Mouse (Mus musculus): ENCODE measurements around the gene Srpk1.

The Srpk1 gene

DNA sequence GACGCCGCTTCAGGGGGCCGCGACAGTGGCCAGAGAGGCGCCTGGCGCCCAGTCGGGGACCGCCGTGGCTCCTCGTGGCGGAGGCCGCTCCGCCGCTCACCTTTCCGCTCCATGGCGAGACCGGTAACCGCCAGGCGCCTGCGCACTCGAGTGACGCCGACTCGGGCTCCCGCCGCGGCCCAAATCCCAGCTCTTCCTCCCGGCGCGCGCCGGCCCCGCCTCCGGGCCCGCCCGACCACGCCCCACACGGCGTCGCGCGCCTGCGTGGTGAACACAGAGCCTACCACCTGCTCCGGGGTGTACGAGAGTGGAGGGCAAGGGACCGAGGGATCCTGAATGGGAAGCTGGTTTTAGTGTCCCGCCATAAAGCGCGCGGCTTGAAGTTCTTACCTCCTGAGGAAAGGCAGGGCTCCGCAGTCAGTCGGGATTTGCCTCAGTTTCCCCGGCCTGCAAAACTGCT, at the start of gene Srpk1:
Gene Srpk1 (minus strand): TSS at position 410 of the 460 bp plus-strand sequence.
- peak; percentile 91 for DNase-seq

DNA sequence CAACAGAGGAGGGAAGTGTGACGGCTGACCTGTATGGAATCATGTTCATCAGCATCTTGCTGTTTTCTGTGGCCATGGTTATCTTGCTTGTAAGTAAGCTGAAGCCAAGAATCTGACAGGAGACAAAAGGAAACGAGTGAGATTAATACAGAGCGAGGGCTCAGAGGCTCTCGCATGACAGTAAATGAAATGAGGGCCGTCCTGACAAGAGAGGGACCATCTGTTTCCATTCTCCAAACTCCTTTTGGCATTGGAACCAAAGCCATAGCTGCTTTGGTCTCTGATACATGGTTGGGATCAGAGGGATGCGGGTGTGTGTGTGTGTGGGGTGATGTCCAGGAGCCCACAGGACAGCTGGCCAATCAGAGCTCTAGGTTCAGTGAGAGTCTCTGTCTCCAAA, 37.1 kb upstream of the Srpk1 start:
- DNase-seq, result no peak

DNA sequence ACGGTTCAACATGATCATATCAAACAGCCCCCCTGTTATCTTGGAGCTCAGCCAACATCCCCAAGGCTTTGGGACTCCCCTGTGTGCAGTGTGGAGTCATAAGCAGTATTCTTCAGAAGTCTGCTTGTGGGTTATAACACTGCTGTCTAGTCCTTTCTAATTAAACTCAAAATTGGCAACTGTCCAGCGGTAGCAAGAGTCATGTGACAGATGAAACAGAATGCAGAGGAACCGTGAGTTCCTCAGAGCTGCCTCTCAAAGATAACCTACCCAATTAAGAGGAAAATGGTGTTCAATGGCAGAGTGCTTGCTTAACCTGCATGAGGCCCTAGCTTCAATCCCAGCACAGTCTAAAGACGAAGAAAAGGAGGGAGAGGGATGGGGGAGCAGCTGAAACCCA, 35.4 kb upstream of the Srpk1 start:
- no peak for DNase-seq

DNA sequence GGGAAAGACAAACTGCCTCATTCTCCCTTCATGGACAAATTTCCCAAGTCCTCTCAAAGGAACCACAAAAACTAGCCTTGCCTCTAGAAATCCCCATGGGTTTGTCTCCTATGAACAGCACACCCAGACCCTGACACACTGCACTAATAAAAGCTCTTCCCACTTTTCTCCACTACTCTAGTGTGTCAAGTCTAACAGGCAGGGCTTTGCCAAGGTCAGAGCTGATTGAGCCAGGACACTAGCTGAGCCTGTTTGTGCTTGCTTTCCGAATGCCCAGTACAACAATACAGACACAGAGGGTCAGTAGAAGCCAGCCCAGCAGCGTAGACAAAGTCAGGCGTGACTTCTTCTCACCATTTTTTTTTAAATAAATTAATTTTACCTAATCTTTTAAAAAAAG, 27.8 kb upstream of the Srpk1 start:
- no peak for DNase-seq

DNA sequence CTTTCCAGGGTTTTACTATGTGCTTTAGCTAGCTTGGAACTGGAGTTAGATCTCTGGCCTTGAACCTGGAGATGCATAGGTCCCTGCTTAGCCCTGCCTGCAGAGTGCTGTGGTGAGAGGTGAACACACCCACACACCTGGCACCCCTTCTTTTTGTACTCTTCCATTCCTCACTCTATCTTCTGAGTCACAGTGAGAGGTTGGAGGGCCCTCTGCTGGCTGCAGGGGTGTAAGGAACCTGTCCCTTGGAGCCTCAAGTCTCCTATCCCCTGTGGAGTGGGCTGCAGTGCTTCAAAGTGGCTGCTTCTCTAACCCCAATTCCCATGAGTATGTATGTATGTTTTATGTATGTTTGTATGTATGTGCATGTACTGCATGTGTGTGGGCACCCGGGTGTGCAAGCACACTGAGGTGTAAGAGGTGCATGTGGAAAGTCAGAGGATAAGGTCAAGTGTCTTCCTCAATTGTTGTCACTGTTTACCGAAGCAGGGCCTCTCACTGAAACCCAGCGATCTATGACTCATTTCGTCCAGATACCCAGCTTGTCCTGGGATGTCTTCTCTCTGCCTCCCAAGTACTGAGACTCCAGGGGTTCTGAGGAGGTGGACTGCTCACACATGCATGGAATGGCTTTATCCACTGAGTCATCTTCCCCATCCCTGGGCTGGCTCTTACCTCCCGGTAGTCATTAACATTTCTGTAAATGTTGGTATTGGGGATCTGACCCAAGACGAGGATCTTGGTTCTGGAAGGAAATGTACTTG, 26.3 kb upstream of the Srpk1 start:
- no peak for DNase-seq

DNA sequence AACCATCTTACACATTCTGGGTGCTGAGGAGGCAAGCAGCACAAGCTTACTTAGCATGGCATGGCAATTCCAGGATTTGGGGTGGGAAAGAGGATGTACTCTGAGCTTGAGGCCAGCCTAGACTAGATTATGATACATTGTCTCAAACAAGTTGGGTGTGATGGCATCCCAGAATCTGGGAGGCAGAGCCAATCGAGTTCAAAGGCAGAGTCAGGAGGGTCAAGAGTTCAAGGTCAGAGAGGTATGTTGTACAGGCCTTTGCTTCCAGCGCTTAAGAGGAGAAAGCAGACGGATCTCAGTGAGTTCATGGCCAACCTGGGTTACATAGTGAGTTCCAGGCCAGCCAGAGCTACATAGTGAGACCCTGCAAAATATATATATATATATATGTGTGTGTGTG, 23.7 kb upstream of the Srpk1 start:
- no peak for DNase-seq

DNA sequence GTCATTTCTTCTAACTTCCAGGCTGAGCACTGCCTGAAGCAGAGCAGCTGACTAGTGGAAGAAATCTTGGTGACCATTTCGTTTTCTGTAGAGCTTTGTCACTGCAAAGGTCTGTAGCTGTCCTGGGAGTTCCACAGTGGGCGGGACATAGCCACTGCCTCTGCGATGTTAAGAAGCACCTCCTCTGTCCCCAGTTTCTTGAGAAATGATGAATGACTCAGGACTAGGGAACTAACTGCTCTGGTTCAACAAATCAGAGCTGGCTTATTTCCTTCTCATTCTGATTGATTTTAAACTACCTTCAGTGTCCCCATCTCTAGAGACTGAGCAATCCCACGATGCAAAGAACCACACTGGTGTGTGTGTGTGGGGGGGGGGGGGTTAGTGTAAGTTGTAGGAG, 21.6 kb upstream of the Srpk1 start:
- no peak for DNase-seq

DNA sequence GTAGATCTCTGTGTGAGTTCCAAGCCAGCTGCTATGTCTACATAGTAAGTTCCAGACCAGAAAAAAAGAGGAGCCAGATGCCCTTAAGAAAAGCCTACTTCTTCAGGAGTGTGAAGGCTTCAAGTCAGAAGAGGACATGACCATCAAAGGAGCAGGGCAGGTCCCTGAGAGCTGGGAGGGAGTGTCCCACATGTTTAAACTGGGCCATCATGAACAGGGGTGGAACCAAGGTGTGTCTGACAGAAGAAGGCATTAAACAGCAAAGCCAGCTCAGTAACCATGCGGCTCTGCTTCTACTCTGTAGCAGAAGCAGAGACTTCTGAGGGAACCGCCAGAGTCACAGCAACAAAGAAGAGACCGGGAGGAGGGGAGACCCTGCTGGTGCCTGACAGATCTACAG, 21.2 kb upstream of the Srpk1 start:
- DNase-seq, result no peak

DNA sequence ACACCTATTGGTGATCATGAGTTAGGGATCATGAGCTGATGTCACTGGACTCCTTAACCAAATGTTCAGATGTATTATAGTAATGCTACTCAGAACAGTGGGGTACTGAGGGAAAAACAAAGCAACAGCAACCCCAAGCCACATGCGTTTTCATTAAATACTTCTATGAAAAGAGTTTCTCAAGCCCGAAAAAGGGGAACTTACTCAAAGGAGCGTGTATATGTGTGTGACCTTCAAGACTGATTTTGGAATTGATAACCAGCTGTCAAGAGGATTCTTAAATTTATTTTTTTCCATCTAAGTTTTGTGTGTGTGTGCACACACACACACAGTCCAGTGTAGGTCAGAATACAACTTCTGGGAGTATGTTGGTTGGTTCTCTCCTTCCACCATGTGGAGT, 17.6 kb upstream of the Srpk1 start:
- no peak for DNase-seq

DNA sequence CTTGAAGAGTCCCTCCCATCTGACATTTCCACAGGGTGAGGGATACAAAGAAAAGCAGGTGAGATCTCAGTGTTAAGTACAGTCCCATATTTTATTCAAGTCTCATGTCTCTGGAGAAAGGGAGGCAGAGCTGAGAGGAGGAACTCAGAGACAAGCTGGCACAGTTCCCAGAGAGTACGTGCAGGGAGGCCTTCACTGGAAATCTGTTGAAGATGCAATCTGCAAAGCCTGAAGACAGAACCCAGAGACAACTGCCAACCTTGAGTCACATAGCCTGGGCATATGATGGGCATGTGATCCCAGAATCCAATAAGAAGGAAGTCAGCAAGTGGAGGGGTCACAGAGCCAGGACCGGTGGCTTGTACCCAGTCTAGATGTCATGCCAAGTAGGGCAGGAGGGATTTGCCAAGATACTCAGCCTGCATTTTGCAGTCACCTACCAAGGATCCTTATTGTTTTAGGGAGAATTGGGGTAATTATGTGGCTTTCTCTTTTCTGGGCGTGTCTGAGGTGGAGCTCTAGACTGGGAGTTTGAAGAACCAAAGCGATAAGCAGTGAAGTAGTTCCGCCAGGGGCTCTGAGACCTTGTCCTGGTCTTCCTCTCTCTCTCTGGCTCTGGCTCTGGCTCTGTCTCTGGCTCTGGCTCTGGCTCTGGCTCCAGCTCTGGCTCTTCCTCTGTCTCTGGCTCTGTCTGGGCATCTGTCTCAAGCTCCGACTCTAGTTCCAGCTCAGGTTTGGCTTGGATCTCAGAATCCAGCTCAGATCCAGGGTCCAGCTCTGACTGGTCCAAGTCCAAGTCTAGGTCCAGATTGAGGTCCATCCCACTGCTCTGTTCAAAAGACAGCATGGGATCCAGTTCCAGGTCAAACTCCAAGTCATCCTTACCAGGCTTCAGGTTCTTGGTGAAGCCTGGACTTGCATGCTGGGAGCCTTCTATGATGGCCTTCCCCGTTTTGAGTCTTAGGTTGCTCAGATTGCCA, 15.5 kb upstream of the Srpk1 start:
- no peak for DNase-seq

DNA sequence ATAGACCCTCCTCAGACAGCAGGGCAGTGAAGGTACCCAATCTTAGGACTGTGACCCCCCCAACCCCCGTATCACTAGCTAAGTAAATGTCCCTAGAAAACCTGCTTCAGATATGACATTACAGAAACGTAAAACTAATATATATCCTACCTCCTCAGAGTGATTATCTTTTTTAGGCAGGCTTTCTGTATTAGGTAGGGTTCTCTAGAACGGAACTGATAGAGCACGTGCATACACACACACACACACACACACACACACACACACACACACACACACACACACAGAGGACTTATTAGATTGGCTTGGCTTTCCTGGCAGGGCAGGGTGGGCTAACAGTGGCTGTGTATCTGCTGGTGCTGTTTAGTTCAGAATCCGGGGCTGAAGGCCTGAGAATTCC, 13.3 kb upstream of the Srpk1 start:
- DNase-seq, result no peak

DNA sequence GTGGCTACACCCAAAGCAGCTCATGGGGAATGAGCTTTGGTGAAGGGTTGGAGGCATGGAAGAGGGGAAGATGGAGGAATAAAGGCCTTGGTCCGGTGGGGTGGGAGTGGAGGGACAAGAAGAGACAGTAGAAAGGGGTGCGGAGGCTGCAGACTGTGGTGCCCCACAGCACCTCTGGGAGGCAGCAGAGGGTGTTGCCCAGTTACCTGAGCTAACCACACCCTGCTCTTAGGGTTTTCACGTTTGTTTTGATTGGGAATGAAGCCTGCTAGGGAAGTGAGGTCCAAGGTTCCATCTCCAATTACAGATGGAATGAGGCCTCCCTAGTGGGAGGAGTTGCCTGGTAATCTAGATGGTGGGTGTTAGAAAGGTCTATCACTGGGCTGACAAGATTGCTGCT, 6.6 kb upstream of the Srpk1 start:
- no peak for DNase-seq

DNA sequence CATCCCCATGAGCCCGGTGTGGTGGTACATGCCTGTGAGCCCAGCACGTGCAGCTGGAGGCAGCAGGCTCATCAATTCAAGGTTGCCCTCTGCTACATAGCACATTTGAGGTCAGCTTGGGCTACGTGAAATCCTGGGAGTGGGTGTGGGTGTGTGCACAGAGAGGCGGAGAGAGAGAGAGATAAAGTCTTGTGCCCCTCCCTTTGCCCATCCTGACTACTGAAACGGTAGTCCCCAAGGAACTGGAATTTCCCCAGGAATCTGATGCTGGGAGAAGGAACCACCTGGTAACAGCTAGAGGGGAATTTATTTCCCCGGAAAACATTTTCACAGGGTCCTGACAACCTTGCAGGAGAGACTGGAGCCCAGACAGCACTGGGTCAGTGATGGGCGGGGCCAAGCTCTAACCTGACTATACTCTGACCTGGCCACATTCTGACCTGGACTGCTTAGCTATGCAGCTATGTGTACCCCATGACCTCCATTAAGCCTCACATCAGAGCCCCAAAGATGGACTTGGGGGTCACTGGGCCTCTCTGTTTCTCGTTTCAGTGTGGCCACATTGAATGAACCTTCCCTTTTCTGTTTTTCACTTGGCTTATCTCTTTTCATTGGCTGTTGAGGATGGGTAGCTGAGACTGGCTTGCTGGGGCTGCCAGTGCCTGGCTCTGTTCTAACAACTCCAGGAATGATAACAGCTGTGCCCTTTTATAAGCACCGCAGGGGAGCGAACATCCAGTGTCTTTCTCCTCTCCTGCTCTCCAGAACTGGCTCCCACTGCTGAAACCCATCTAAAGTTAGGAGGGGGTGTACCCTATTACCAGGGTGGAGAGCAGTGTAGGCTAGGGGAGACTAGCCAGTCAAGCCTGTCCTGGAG, 6.0 kb upstream of the Srpk1 start:
- no peak for DNase-seq

DNA sequence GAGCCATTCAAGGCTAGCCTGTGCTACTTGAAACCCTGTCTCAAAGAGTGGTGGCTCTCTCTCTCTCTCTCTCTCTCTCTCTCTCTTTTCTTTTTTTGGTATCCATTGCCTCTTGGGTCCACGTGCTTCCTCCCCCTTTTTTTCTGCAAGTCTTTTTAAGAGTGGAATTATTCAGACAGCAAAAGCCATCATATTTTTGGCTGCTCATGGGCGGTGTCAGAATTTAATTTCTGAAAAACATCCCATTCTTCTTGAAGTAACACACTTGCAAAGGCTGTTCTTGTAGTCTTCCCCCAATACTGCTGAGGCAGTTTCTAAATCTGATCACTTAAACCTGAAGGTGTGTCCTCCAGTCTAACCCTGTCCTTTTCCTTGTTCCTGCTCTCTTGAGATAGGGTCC, 4.4 kb upstream of the Srpk1 start:
- no peak for DNase-seq

DNA sequence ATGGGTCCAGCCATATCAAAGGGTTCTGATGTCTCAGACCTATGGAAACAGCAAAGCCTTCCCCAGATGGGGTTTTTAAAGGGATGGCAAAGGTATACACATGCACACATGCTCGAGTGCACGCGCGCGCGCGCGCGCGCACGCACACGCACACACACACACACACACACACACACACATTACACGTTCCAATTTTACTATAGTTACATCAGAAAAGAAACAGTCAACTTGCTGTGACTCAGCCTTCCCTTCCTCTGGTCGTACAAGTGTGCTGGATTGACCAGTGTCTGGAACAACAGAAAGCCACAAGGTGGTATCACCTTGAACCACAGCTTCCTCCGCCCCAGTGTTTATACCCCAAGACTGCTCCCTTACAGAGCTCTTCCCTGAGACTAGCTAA, 2.8 kb upstream of the Srpk1 start:
- no peak for DNase-seq

DNA sequence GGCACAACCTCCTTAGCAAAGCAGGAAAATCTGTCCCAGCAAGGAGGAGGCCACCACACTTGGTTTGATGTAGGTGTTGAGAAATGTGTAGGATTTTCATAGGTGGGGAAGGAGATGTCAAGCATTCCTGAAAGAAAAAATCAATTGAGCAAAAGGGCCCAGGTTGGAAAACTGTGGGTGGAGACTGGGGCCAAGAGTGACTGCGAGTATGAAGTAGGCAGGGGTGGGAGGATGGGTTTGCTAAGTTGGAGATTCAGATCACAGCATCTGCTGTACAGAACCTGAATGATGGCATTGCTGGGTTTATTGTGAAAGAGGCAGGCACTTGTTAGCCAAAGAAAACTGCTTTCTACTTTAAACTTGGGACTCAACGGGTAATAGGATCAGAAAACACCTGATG, 2.3 kb upstream of the Srpk1 start:
- DNase-seq, result no peak

DNA sequence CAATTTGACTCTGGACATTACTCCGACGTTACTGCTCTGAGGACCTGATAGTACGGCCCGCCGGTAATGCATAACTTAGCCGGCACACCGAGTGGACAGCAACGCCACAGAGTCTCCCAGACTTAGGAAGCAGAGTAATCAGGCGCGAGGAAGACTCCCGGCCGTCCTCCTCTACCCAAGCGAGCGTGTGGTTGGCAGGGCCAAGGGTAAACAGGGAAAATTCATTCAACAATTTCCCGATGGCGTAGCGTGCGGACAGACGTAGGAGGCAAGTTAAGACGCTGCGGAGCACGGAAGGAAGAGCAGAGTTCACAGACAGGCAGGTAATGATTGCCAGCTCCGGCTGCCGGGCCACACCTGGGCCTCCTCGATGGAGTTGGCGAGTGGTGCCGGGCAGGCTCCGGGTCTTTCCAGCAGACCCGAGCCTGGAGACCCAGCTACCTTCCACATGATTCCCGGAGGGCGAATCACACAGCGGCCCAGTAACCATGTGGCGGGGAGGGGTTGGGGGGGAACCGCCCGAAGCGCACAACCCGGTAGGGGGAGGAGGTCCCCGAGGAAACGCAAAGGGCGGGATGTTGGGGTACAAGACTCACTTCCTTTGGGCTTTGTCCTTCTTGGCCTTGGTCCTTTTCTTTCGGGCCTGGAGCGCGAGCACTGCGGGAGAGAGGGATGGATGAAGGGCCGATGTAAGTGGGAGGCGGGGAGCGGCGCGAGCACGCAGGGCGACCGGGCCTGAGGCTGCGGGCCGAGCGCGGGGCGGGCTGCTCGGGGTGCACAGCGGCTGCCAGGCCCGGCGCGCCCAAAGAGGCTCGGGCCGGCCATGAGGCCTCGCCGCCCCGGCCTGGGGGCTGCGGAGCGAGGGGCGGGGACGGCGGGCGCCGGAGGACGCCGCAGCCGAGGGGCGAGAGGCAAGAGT, 869 bp downstream of the Srpk1 start:
- no peak for DNase-seq

DNA sequence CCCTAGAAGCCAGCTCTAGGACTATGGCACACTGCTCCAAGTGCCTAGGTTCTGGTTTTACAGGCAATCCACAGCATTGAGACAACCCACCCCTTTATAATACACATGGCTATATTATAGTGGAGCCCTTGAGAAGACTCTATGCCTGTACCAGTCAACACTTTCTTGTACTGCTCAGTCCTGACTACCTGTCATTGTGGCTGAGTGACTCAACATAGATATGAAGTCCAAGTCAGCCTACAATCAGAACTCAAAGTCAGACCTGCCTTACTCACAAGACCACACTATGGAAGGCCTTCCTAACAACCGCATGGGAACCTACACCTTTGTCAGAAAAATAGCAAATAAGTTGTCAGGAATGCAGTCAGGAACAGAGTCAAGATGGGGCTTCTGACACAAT, 3.7 kb downstream of the Srpk1 start:
- no peak for DNase-seq

DNA sequence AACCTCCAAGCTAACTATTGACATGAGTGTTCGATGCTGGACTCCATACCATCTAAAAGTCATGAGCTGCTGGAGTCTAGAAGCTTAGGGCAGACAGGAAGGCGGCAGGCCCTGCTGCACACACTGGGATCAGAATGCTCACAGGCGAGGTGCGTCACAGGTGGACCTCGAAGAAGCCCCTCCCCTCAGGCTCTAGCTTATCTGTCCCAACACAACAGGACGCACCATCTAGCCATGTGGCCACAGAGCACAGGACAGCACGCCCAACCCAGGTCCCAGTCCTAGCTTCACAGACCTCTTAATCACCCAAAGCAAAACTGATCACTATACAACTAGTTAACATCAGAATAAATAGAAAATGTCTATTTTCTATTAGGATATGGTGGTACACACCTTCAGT, 4.4 kb downstream of the Srpk1 start:
- DNase-seq, result no peak

DNA sequence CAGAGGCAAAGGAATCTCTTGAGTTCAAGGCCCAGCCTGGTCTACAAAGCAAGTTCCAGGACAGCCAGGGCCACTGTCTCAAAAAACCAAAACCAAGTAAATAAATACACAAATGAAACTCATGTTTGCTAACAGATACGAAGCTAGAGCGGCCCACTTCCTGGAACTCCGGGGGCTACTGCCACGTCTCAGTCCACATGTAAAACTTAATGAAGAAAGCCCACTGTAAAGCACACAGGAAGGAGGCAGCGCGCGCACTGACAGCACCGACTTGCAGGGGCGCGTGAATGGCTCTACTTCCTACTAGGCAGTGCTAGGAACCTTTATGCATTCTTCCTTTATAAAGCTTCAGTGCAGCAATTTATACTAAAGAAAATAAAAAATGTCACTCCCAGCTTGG, 4.9 kb downstream of the Srpk1 start:
- DNase-seq, result no peak

DNA sequence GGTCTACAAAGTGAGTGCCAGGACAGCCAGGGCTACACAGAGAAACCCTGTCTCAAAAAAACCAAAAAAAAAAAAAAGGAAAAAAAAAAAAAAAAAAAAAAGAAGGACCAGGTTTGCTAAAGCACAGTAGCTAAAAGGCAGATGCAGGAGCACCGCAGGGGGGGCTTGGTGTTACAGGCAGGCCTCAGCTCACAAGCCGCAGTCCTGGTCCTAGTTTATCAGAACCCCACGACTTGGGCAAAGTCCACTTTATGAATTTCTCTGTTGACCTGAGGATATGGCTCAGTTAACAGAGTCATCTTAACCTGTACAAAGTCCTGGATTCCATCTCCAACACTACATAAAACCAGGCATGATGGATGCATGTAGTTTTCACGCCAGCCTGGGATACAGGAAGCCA, 7.2 kb downstream of the Srpk1 start:
- no peak for DNase-seq

DNA sequence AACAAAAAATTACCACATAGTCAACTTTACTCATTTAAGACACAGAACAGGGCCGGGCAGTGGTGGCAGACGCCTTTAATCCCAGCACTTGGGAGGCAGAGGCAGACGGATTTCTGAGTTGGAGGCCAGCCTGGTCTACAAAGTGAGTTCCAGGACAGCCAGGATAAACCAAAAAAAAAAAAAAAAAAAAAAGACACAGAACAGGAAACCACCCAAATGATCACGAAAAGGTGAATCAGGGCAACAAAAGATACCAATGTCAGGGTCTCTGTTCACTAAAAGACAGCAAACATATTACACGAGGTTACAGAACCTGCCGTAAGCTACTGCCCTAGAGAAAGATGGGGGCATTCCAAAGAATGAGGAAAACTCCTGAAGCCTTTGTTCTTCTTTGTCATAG, 9.4 kb downstream of the Srpk1 start:
- DNase-seq, result no peak
